10 mouse cellular contexts compared by ENCODE assay signal in genomic region chr13:45906438-45907166, GRCm38 (mm10). TPM values are rescaled to one million over a fixed set of nuclear protein-coding genes. Genes with fewer than 3 reads are reported as not detected.
DNase-seq lines count a peak whose midpoint lies in the region; ATAC-seq lines count a peak whose summit lies in the region.
"Had no signal": no experiment of that assay in that cellular context is flagged by ENCODE, and none has a peak within 500 bp of the region (broad histone marks: within the 10 kb centered on the region; RNA-seq: fewer than 3 reads in every experiment).

No protein-coding gene starts in this region.

- no peak overlapping the region for H3K4me2 ChIP-seq in hindbrain, embryonic 16.5 days (ENCODE audit: low read length)
- no peak overlapping the region for H3K4me2 ChIP-seq in hindbrain, embryonic 13.5 days
- peak overlapping the region; percentile 38 for H3K4me2 ChIP-seq in liver, embryonic 13.5 days

- H3K9me3 ChIP-seq in hindbrain, embryonic 16.5 days (ENCODE audit: control insufficient read depth, low read length): no peaks in the 10 kb centered on the region
- H3K9me3 ChIP-seq in hindbrain, embryonic 13.5 days: no peaks in the 10 kb centered on the region
- no peaks in the 10 kb centered on the region for H3K9me3 ChIP-seq in liver, embryonic 13.5 days (replicated peaks)

- H3K27ac ChIP-seq in hindbrain, embryonic 16.5 days (ENCODE audit: low read depth, low read length): no peak overlapping the region
- no peak overlapping the region for H3K27ac ChIP-seq in hindbrain, embryonic 13.5 days
- H3K27ac ChIP-seq in liver, embryonic 13.5 days: no peak overlapping the region

- no peaks in the 10 kb centered on the region for H3K27me3 ChIP-seq in hindbrain, embryonic 16.5 days (replicated peaks; ENCODE audit: control insufficient read depth, insufficient read depth, low read length)
- H3K27me3 ChIP-seq in hindbrain, embryonic 13.5 days: no peaks in the 10 kb centered on the region
- H3K27me3 ChIP-seq in liver, embryonic 13.5 days: no peaks in the 10 kb centered on the region

- WGBS in hindbrain, embryonic 16.5 days: 70% methylated on average over 10 of the region's 10 CpGs
- WGBS in hindbrain, embryonic 13.5 days: 75% methylated on average over 10 of the region's 10 CpGs
- 58% methylated on average over 10 of the region's 10 CpGs for WGBS in liver, embryonic 13.5 days (ENCODE audit: insufficient replicate concordance)

- DNase-seq in urinary bladder, postnatal 25 days (ENCODE audit: low spot score): peak; percentile 23
- DNase-seq in urinary bladder, postnatal 36 days (ENCODE audit: low spot score in 2 of 2): no peak
- no peak for DNase-seq in liver, embryonic 13.5 days
- DNase-seq in right cerebral cortex, adult 18-20 months: no peak
- DNase-seq in right cerebral cortex, adult 2 months (ENCODE audit: low spot score in 2 of 2): no peak
- DNase-seq: adrenal gland, postnatal 25 days had no signal

- H3K9ac ChIP-seq in hindbrain, embryonic 16.5 days (ENCODE audit: low read depth, low read length): no peak overlapping the region
- H3K9ac ChIP-seq in hindbrain, embryonic 13.5 days: no peak overlapping the region
- H3K9ac ChIP-seq in liver, embryonic 13.5 days: no peak overlapping the region

- peaks cover 13% of the 10 kb centered on the region for H3K4me1 ChIP-seq in hindbrain, embryonic 16.5 days (ENCODE audit: control insufficient read depth, insufficient read depth, low read depth, low read length)
- peaks cover 27% of the 10 kb centered on the region for H3K4me1 ChIP-seq in hindbrain, embryonic 13.5 days (replicated peaks)
- H3K4me1 ChIP-seq in liver, embryonic 13.5 days (replicated peaks): peaks cover 63% of the 10 kb centered on the region

- no peak overlapping the region for H3K4me3 ChIP-seq in hindbrain, embryonic 16.5 days (ENCODE audit: low read length)
- no peak overlapping the region for H3K4me3 ChIP-seq in hindbrain, embryonic 13.5 days
- H3K4me3 ChIP-seq in liver, embryonic 13.5 days (replicated peaks): no peak overlapping the region
- H3K4me3 ChIP-seq: layer of hippocampus, adult 2 months had no signal

- no peaks in the 10 kb centered on the region for H3K36me3 ChIP-seq in hindbrain, embryonic 16.5 days (ENCODE audit: control insufficient read depth, insufficient read depth, low read length)
- no peaks in the 10 kb centered on the region for H3K36me3 ChIP-seq in hindbrain, embryonic 13.5 days
- no peaks in the 10 kb centered on the region for H3K36me3 ChIP-seq in liver, embryonic 13.5 days

- ATAC-seq in hindbrain, embryonic 16.5 days: peak; percentile 9; the same call in 1 of the 2 replicates
- ATAC-seq in hindbrain, embryonic 13.5 days (ENCODE audit: low FRiP score): no peak
- ATAC-seq in liver, embryonic 13.5 days (ENCODE audit: low read depth): no peak
- ATAC-seq in granulocyte monocyte progenitor cell, adult 5-6 weeks (replicated peaks; ENCODE audit: poor library complexity, severe bottlenecking): no peak

RNA-seq across cellular contexts. Expression of gene Atxn1, which starts 58.2 kb away (rescaled TPM):
- polyA plus RNA-seq in hindbrain, embryonic 16.5 days (2015; fragmentation: Nextera tagmentation; extraction: Ambion mirVana): 7.5 and 8.3 TPM in 2 replicates
- polyA plus RNA-seq in hindbrain, embryonic 13.5 days (2015; fragmentation: Nextera tagmentation; extraction: Ambion mirVana): 7.5 and 8.1 TPM in 2 replicates
- polyA plus RNA-seq in liver, embryonic 13.5 days (2015; fragmentation: Nextera tagmentation; extraction: Ambion mirVana): 1.5 and 1.8 TPM in 2 replicates
- total RNA-seq in granulocyte monocyte progenitor cell, adult 5-6 weeks (2014; fragmentation: Nextera tagmentation): 26.9 and 35.7 TPM in 2 replicates
- total RNA-seq in granulocyte monocyte progenitor cell, adult 5-6 weeks (2017): 6.0 and 11.9 TPM in 2 replicates
